Mouse (Mus musculus) midbrain, embryonic 15.5 days (tissue): Measurements from ENCODE around the gene Padi4. TPM values are rescaled to one million over a fixed set of nuclear protein-coding genes. Genes with fewer than 3 reads are reported as not detected.

Experiments used
- microRNA-seq: library from miRNA; unstranded; fragments of <30 nt; microRNA quantifications from one replicate; pipeline ENCODE4, GENCODE M21; 2016
- polyA plus RNA-seq: library from polyadenylated mRNA; unstranded; fragments of >200 nt; fragmentation: Nextera tagmentation; extraction: Ambion mirVana; gene quantifications from 2 replicates; pipeline ENCODE4 v1.2.1, GENCODE M21; 2015

Gene Padi4
- polyA plus RNA-seq, 1 experiment from 2014 or later, result 0.19 TPM

Small RNA genes lying within 50 kb of the gene (microRNA-seq; reads per million reads assigned to microRNA genes)
- gene Gm25951, result not detected

Other genes starting within 250 kb of the Padi4 start
- gene Arhgef10l, start 108.2 kb downstream of the Padi4 start, polyA plus RNA-seq, result 30.7 and 31.5 TPM in 2 replicates
- gene Rcc2, start 73.7 kb downstream of the Padi4 start, polyA plus RNA-seq, result 28.1 and 34.9 TPM in 2 replicates
- gene Padi6, start 31.6 kb downstream of the Padi4 start, polyA plus RNA-seq, result 0.12 TPM in 1 of 2 replicates, not detected in the other
- not detected in 2 replicates for gene Padi3, start 36.4 kb upstream of the Padi4 start, polyA plus RNA-seq
- 0.04 TPM in 1 of 2 replicates, not detected in the other for gene Padi1, start 71.5 kb upstream of the Padi4 start, polyA plus RNA-seq
- 1.2 and 1.4 TPM in 2 replicates for gene Padi2, start 132.1 kb upstream of the Padi4 start, polyA plus RNA-seq
- gene Sdhb, start 187.0 kb upstream of the Padi4 start, polyA plus RNA-seq, result 442 and 447 TPM in 2 replicates
- gene Atp13a2, start 212.6 kb upstream of the Padi4 start, polyA plus RNA-seq, result 189 and 193 TPM in 2 replicates
- 153 and 181 TPM in 2 replicates for gene Mfap2, start 236.2 kb upstream of the Padi4 start, polyA plus RNA-seq